Mouse (Mus musculus): ENCODE measurements around the gene Dennd1a.

DNA sequence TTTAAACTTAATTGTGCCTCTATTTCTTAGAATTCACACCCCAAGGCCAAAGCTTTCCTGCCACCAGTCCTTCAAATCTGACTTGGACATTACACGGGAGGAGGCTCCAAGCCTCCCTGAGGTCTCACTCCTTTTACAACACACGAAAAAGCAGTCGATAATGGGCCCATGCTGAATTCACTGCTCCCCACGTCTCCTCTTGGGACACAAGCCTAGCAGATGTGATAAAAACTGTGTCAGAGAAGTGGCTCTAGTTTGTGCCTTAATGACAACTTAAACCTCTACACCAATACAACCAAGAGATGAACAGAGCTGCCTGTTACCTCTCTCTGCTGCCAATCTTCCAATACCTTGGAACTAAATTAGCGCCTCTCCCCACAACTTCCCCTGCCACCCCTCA, 144.3 kb downstream of the Dennd1a start:
- TF ChIP-seq CTCF (IDR thresholded peaks at IDR 0.05; ENCODE audit: insufficient read depth, low read length) (no peak), POLR2A (IDR thresholded peaks at IDR 0.05; ENCODE audit: borderline replicate concordance, extremely low read depth, low read depth, low read length) (no peak)
